Mouse (Mus musculus) bone marrow, adult 2 months (tissue): ENCODE data around the gene Oprl1. TPM values are rescaled to one million over a fixed set of nuclear protein-coding genes. Genes with fewer than 3 reads are reported as not detected.

Source experiments
- H3K27ac ChIP-seq: fragments of 200-500 bp; 2 replicates; pipeline ENCODE4 v1.5.1; 2012; ENCODE audit warnings: low read depth, mild to moderate bottlenecking, control low read depth, inconsistent platforms, low read length; ENCODE audit not compliant: control insufficient read depth, poor library complexity, insufficient read depth
- H3K4me1 ChIP-seq: fragments of 200-500 bp; 2 replicates; pipeline ENCODE4 v1.6.1; 2011; ENCODE audit warnings: low read length; ENCODE audit not compliant: control insufficient read depth, insufficient read depth
- H3K4me3 ChIP-seq: fragments of 200-500 bp; replicated peaks from 2 replicates; pipeline ENCODE3; 2011; ENCODE audit warnings: mild to moderate bottlenecking, low read depth, low read length, control low read depth; ENCODE audit not compliant: control insufficient read depth
- CTCF ChIP-seq: fragments of 200-500 bp; IDR thresholded peaks from 2 replicates; pipeline ENCODE4 v1.5.1; 2011; ENCODE audit warnings: low read length, control low read depth; ENCODE audit not compliant: control insufficient read depth, insufficient read depth
- POLR2A ChIP-seq: fragments of 200-500 bp; IDR thresholded peaks from 2 replicates; pipeline ENCODE4 v1.6.1; 2011; ENCODE audit warnings: low read depth, mild to moderate bottlenecking, control low read depth, low read length, borderline replicate concordance; ENCODE audit not compliant: control insufficient read depth
- WGBS: fragments of 180-500 bp; shearing (Covaris S2); methylation state at CpG from one replicate; pipeline ENCODE4 v1.1.7; 2018; 5-methylcytosine and 5-hydroxymethylcytosine counted together
- polyA plus RNA-seq: library from polyadenylated mRNA; stranded (reverse); fragments of >200 nt; gene quantifications from 2 replicates; pipeline ENCODE4 v1.2.4, GENCODE M21; 2011; ENCODE audit warnings: low replicate concordance; ENCODE audit not compliant: missing spikeins, insufficient read depth, insufficient read length

Gene Oprl1
- polyA plus RNA-seq, 1 experiment, result not detected

GRCm38 (mm10) chr2:181684713-181685112 is 30.1 kb upstream of the Oprl1 start:
- Histone ChIP-seq H3K4me3 (no peak overlapping the region), H3K4me1 (no peaks in the 10 kb centered on the region; the same call in 1 of the 2 replicates), H3K27ac (no peak overlapping the region)
- WGBS, result 50% methylated on average over 1 of the region's 1 CpGs
- no peak for TF ChIP-seq POLR2A
- no peak for TF ChIP-seq CTCF

- peaks cover 2% of the 10 kb centered on the region; the same call in 1 of the 2 replicates for H3K4me1 ChIP-seq
- no peak overlapping the region for H3K27ac ChIP-seq
- 84% methylated on average over 4 of the region's 4 CpGs for WGBS
- TF ChIP-seq CTCF, result no peak
- no peak for TF ChIP-seq POLR2A
- no peak overlapping the region for H3K4me3 ChIP-seq
Measured at GRCm38 (mm10) chr2:181685686-181686085, 29.1 kb upstream of the Oprl1 start.

GRCm38 (mm10) chr2:181687586-181687985 is 27.2 kb upstream of the Oprl1 start:
- Histone ChIP-seq H3K4me1 (peaks cover 2% of the 10 kb centered on the region; the same call in 1 of the 2 replicates), H3K27ac (no peak overlapping the region), H3K4me3 (no peak overlapping the region)
- TF ChIP-seq CTCF (no peak), POLR2A (no peak)
- 83% methylated on average over 8 of the region's 8 CpGs for WGBS

GRCm38 (mm10) chr2:181689466-181690160 is 25.2 kb upstream of the Oprl1 start:
- peaks cover 2% of the 10 kb centered on the region; the same call in 1 of the 2 replicates for H3K4me1 ChIP-seq
- H3K4me3 ChIP-seq, result no peak overlapping the region
- TF ChIP-seq POLR2A, result no peak
- no peak for TF ChIP-seq CTCF
- 76% methylated on average over 10 of the region's 10 CpGs for WGBS
- no peak overlapping the region for H3K27ac ChIP-seq

- Histone ChIP-seq H3K4me3 (peak overlapping the region; percentile 79), H3K27ac (peak overlapping the region; percentile 56; the same call in 1 of the 2 replicates), H3K4me1 (peaks cover 2% of the 10 kb centered on the region; the same call in 1 of the 2 replicates)
- no peak for TF ChIP-seq CTCF
- TF ChIP-seq POLR2A, result no peak
- WGBS, result 59% methylated on average over 6 of the region's 6 CpGs
Measured at GRCm38 (mm10) chr2:181691083-181691482, 23.7 kb upstream of the Oprl1 start.

GRCm38 (mm10) chr2:181691571-181691970 is 23.2 kb upstream of the Oprl1 start:
- Histone ChIP-seq H3K4me1 (peaks cover 2% of the 10 kb centered on the region; the same call in 1 of the 2 replicates), H3K27ac (peak overlapping the region; percentile 56), H3K4me3 (peak overlapping the region; percentile 79)

GRCm38 (mm10) chr2:181692304-181692703 is 22.5 kb upstream of the Oprl1 start:
- Histone ChIP-seq H3K4me3 (peak overlapping the region; percentile 82), H3K27ac (peak overlapping the region; percentile 89; the same call in 1 of the 2 replicates), H3K4me1 (peaks cover 2% of the 10 kb centered on the region; the same call in 1 of the 2 replicates)
- TF ChIP-seq POLR2A (no peak), CTCF (no peak)
- WGBS, result 33% methylated on average over 3 of the region's 3 CpGs

More at GRCm38 (mm10) chr2:181691571-181691970, 23.2 kb upstream of the Oprl1 start:
- TF ChIP-seq POLR2A, result no peak
- no peak for TF ChIP-seq CTCF
- WGBS, result 9% methylated on average over 4 of the region's 4 CpGs

GRCm38 (mm10) chr2:181693339-181694280 is 21.2 kb upstream of the Oprl1 start, which contains the start of gene Rgs19:
Gene Rgs19, minus strand, starts transcription at chr2:181693977.
- under 1% methylated on average over 75 of the region's 75 CpGs for WGBS
- Histone ChIP-seq H3K27ac (peak within 1 kb of the TSS; percentile 89), H3K4me1 (peaks cover 2% of the 10 kb centered on the region; the same call in 1 of the 2 replicates), H3K4me3 (peak within 1 kb of the TSS; percentile 82)
- TF ChIP-seq CTCF (no peak), POLR2A (peak; percentile 83; the same call in 1 of the 2 replicates)
